ENCODE assay signal across 19 mouse cellular contexts in the genomic region with DNA sequence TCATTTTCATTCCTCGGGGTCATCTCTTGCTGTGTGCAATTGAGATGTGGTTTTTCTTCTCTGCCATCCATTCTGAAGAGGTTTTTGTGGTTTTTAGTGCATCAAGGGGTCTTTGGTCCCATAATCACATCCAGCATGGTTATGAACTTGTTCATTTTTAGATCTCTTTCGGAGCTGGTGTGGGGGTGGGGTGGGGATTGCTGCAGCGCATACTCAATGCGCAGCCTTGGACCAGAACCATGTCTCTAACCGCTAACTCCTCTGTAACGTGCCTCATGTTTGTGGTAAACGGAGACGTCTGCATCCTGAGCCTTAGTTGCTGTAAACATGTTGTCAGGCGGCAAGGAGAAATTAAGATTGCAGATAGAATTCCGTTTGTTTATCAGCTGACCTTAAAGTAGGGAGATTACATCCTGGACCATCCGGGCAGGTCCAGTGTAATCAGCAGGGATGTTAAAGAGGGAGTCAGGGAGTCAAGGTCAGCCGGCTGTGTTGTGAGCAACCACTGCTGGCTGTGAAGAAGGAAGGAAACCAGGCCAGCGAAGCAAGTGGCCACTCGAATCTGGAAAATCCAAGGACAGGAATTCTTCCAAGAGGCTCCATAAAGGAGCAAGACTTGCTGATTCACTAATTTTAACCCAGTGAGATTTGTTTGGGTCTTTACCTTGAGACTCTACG. TPM values are rescaled to one million over a fixed set of nuclear protein-coding genes. Genes with fewer than 3 reads are reported as not detected.
DNase-seq lines count a peak whose midpoint lies in the region; ATAC-seq and TF ChIP-seq lines count a peak whose summit lies in the region.
"Had no signal": no experiment of that assay in that cellular context is flagged by ENCODE, and none has a peak within 500 bp of the region (broad histone marks: within the 10 kb centered on the region; RNA-seq: fewer than 3 reads in every experiment).

No protein-coding gene starts in this region.

- peak; percentile 74 for DNase-seq in heart, embryonic 10.5 days (ENCODE audit: low spot score)
- DNase-seq in heart, postnatal 14 days: no peak
- DNase-seq in induced T-regulatory cell, adult 2 months (ENCODE audit: low read depth): peak; percentile 15
- DNase-seq in gastrocnemius, postnatal 4 days (ENCODE audit: low spot score in 2 of 2): no peak
- DNase-seq: cerebellum, adult 2 months; gastrocnemius, postnatal 10 days; kidney, adult 11 months; layer of hippocampus, postnatal 36 days; midbrain, embryonic 14.5 days; right cerebral cortex, adult 18-20 months had no signal

- no peak for TF ChIP-seq CTCF in ES-Bruce4 (IDR thresholded peaks at IDR 0.05; ENCODE audit: low read depth, low read length)

- H3K27ac ChIP-seq in heart, embryonic 10.5 days: peak overlapping the region; percentile 65
- 0 out of 2 replicates have a peak overlapping the region, but pooled peaks have one; percentile 11 for H3K27ac ChIP-seq in intestine, embryonic 16.5 days (ENCODE audit: low read length)
- H3K27ac ChIP-seq in intestine, embryonic 15.5 days: no peak overlapping the region
- peak overlapping the region; percentile 68; the same call in 1 of the 2 replicates for H3K27ac ChIP-seq in ES-Bruce4 (ENCODE audit: insufficient read depth, low read length)
- H3K27ac ChIP-seq: hindbrain, embryonic 12.5 days; kidney, postnatal 0 days; limb, embryonic 15.5 days; neural tube, embryonic 15.5 days had no signal

- intact Hi-C loops in heart, postnatal 14 days (cut with DNase I): no loop called here

- 52% methylated on average over 15 of the region's 15 CpGs for WGBS in heart, embryonic 10.5 days
- 66% methylated on average over 15 of the region's 15 CpGs for WGBS in intestine, embryonic 16.5 days
- WGBS in intestine, embryonic 15.5 days: 58% methylated on average over 15 of the region's 15 CpGs

- peaks cover 45% of the 10 kb centered on the region for H3K4me1 ChIP-seq in heart, embryonic 10.5 days
- H3K4me1 ChIP-seq in intestine, embryonic 16.5 days (ENCODE audit: control insufficient read depth, insufficient read depth, low read length): peaks cover 28% of the 10 kb centered on the region
- H3K4me1 ChIP-seq in intestine, embryonic 15.5 days (replicated peaks): peaks cover 21% of the 10 kb centered on the region
- peaks cover 7% of the 10 kb centered on the region for H3K4me1 ChIP-seq in ES-Bruce4 (ENCODE audit: control insufficient read depth, insufficient read depth, low read length)

- no peak overlapping the region for H3K4me3 ChIP-seq in heart, embryonic 10.5 days
- H3K4me3 ChIP-seq in intestine, embryonic 16.5 days (ENCODE audit: low read length): no peak overlapping the region
- H3K4me3 ChIP-seq in intestine, embryonic 15.5 days (replicated peaks): no peak overlapping the region
- H3K4me3 ChIP-seq in ES-Bruce4 (ENCODE audit: low read depth, low read length): no peak overlapping the region
- H3K4me3 ChIP-seq: hindbrain, embryonic 12.5 days; limb, embryonic 15.5 days; myocyte; neural tube, embryonic 15.5 days had no signal

- H3K36me3 ChIP-seq in heart, embryonic 10.5 days: no peaks in the 10 kb centered on the region
- H3K36me3 ChIP-seq in intestine, embryonic 16.5 days (ENCODE audit: control insufficient read depth, insufficient read depth, low read length): no peaks in the 10 kb centered on the region
- no peaks in the 10 kb centered on the region for H3K36me3 ChIP-seq in intestine, embryonic 15.5 days
- H3K36me3 ChIP-seq in ES-Bruce4 (ENCODE audit: control insufficient read depth, insufficient read depth, low read length, poor library complexity, severe bottlenecking): no peaks in the 10 kb centered on the region
- H3K36me3 ChIP-seq: hindbrain, embryonic 12.5 days; limb, embryonic 15.5 days; neural tube, embryonic 15.5 days had no signal

- H3K27me3 ChIP-seq in heart, embryonic 10.5 days (ENCODE audit: insufficient read depth, poor library complexity, severe bottlenecking): no peaks in the 10 kb centered on the region
- H3K27me3 ChIP-seq in intestine, embryonic 16.5 days (replicated peaks; ENCODE audit: control insufficient read depth, insufficient read depth, low read length): no peaks in the 10 kb centered on the region
- H3K27me3 ChIP-seq in intestine, embryonic 15.5 days (replicated peaks): no peaks in the 10 kb centered on the region
- H3K27me3 ChIP-seq in ES-Bruce4 (ENCODE audit: control insufficient read depth, insufficient read depth, low read length, poor library complexity, severe bottlenecking): no peaks in the 10 kb centered on the region
- H3K27me3 ChIP-seq: hindbrain, embryonic 12.5 days; limb, embryonic 15.5 days; neural tube, embryonic 15.5 days had no signal

- H3K4me2 ChIP-seq in intestine, embryonic 16.5 days (ENCODE audit: low read depth, low read length): no peak overlapping the region
- no peak overlapping the region for H3K4me2 ChIP-seq in intestine, embryonic 15.5 days (replicated peaks)
- H3K4me2 ChIP-seq: hindbrain, embryonic 12.5 days; limb, embryonic 15.5 days; neural tube, embryonic 15.5 days had no signal

- no peak for TF ChIP-seq POLR2A in ES-Bruce4 (IDR thresholded peaks at IDR 0.05; ENCODE audit: insufficient read depth, low read length)

- TF ChIP-seq EP300 in ES-Bruce4 (IDR thresholded peaks at IDR 0.05; ENCODE audit: insufficient read depth, low read depth, low read length): no peak

- H3K9me3 ChIP-seq in heart, embryonic 10.5 days: no peaks in the 10 kb centered on the region
- no peaks in the 10 kb centered on the region for H3K9me3 ChIP-seq in intestine, embryonic 16.5 days (ENCODE audit: control insufficient read depth, low read length)
- no peaks in the 10 kb centered on the region for H3K9me3 ChIP-seq in intestine, embryonic 15.5 days
- H3K9me3 ChIP-seq in ES-Bruce4 (replicated peaks; ENCODE audit: control insufficient read depth, insufficient read depth, low read length, poor library complexity, severe bottlenecking): no peaks in the 10 kb centered on the region
- H3K9me3 ChIP-seq: hindbrain, embryonic 12.5 days; limb, embryonic 15.5 days; neural tube, embryonic 15.5 days had no signal

- ATAC-seq in intestine, embryonic 16.5 days: no peak
- no peak for ATAC-seq in intestine, embryonic 15.5 days

- H3K9ac ChIP-seq in intestine, embryonic 16.5 days (ENCODE audit: low read depth, low read length): no peak overlapping the region
- H3K9ac ChIP-seq in intestine, embryonic 15.5 days: no peak overlapping the region
- no peak overlapping the region for H3K9ac ChIP-seq in ES-Bruce4 (ENCODE audit: low read depth, poor library complexity, severe bottlenecking)
- H3K9ac ChIP-seq: hindbrain, embryonic 12.5 days; limb, embryonic 15.5 days; neural tube, embryonic 15.5 days had no signal

RNA-seq across cellular contexts. Expression of a gene that starts 4.5 kb away (rescaled TPM):
- 20.2 and 22.3 TPM in 2 replicates for polyA plus RNA-seq in heart, embryonic 10.5 days (2016; fragmentation: Nextera tagmentation; extraction: Ambion mirVana)
- 10 to 100 TPM; 10.3 to 13.9 TPM for total RNA-seq in heart, postnatal 14 days (2021)
- polyA plus RNA-seq in intestine, embryonic 16.5 days (2015; fragmentation: Nextera tagmentation; extraction: Ambion mirVana): 16.6 and 17.8 TPM in 2 replicates
- polyA plus RNA-seq in intestine, embryonic 15.5 days (2015; fragmentation: Nextera tagmentation; extraction: Ambion mirVana): 18.2 and 18.9 TPM in 2 replicates
- 18.8 and 22.7 TPM in 2 replicates for polyA plus RNA-seq in ES-Bruce4 (2011; ENCODE audit: insufficient read depth, insufficient read length, low read depth, missing spikeins)
- 10 to 100 TPM; 14.2 to 15.2 TPM for total RNA-seq in gastrocnemius, postnatal 4 days (2021)

RNA-seq across cellular contexts. Expression of a gene that starts 10.0 kb away (rescaled TPM):
- polyA plus RNA-seq in heart, embryonic 10.5 days (2016; fragmentation: Nextera tagmentation; extraction: Ambion mirVana): 7.8 and 8.2 TPM in 2 replicates
- 1 to 10 TPM; 6.0 to 7.8 TPM for total RNA-seq in heart, postnatal 14 days (2021)
- 6.6 and 7.3 TPM in 2 replicates for polyA plus RNA-seq in intestine, embryonic 16.5 days (2015; fragmentation: Nextera tagmentation; extraction: Ambion mirVana)
- 5.2 and 8.9 TPM in 2 replicates for polyA plus RNA-seq in intestine, embryonic 15.5 days (2015; fragmentation: Nextera tagmentation; extraction: Ambion mirVana)
- polyA plus RNA-seq in ES-Bruce4 (2011; ENCODE audit: insufficient read depth, insufficient read length, low read depth, missing spikeins): 1.9 and 2.4 TPM in 2 replicates
- total RNA-seq in gastrocnemius, postnatal 4 days (2021): 10 to 100 TPM; 13.4 to 15.1 TPM
- total RNA-seq: common myeloid progenitor, adult 5-6 weeks had no signal

RNA-seq across cellular contexts. Expression of a gene that starts 10.6 kb away (rescaled TPM):
- polyA plus RNA-seq in heart, embryonic 10.5 days (2016; fragmentation: Nextera tagmentation; extraction: Ambion mirVana): 103 and 107 TPM in 2 replicates
- total RNA-seq in heart, postnatal 14 days (2021): 100 to 1,000 TPM; 166 to 172 TPM
- 38.7 and 42.7 TPM in 2 replicates for polyA plus RNA-seq in intestine, embryonic 16.5 days (2015; fragmentation: Nextera tagmentation; extraction: Ambion mirVana)
- polyA plus RNA-seq in intestine, embryonic 15.5 days (2015; fragmentation: Nextera tagmentation; extraction: Ambion mirVana): 70.3 and 70.5 TPM in 2 replicates
- 32.6 and 32.9 TPM in 2 replicates for polyA plus RNA-seq in ES-Bruce4 (2011; ENCODE audit: insufficient read depth, insufficient read length, low read depth, missing spikeins)
- total RNA-seq in gastrocnemius, postnatal 4 days (2021): 100 to 1,000 TPM; 203 to 213 TPM

RNA-seq across cellular contexts. Expression of a gene that starts 29.2 kb away (rescaled TPM):
- 20.0 and 29.8 TPM in 2 replicates for polyA plus RNA-seq in heart, embryonic 10.5 days (2016; fragmentation: Nextera tagmentation; extraction: Ambion mirVana)
- total RNA-seq in heart, postnatal 14 days (2021): 100 to 1,000 TPM; 172 to 178 TPM
- polyA plus RNA-seq in intestine, embryonic 16.5 days (2015; fragmentation: Nextera tagmentation; extraction: Ambion mirVana): 7.6 and 9.8 TPM in 2 replicates
- polyA plus RNA-seq in intestine, embryonic 15.5 days (2015; fragmentation: Nextera tagmentation; extraction: Ambion mirVana): 13.4 and 14.1 TPM in 2 replicates
- 6.6 and 7.4 TPM in 2 replicates for polyA plus RNA-seq in ES-Bruce4 (2011; ENCODE audit: insufficient read depth, insufficient read length, low read depth, missing spikeins)
- 10 to 100 TPM; 18.5 to 23.6 TPM for total RNA-seq in gastrocnemius, postnatal 4 days (2021)

RNA-seq across cellular contexts. Expression of a gene that starts 37.5 kb away (rescaled TPM):
- polyA plus RNA-seq in heart, embryonic 10.5 days (2016; fragmentation: Nextera tagmentation; extraction: Ambion mirVana): 0.36 and 0.39 TPM in 2 replicates
- under 1 TPM; 0.26 to 0.88 TPM for total RNA-seq in heart, postnatal 14 days (2021)
- polyA plus RNA-seq in intestine, embryonic 16.5 days (2015; fragmentation: Nextera tagmentation; extraction: Ambion mirVana): 1.5 and 1.9 TPM in 2 replicates
- 2.2 and 2.4 TPM in 2 replicates for polyA plus RNA-seq in intestine, embryonic 15.5 days (2015; fragmentation: Nextera tagmentation; extraction: Ambion mirVana)
- polyA plus RNA-seq in ES-Bruce4 (2011; ENCODE audit: insufficient read depth, insufficient read length, low read depth, missing spikeins): 0.27 and 0.53 TPM in 2 replicates
- total RNA-seq in gastrocnemius, postnatal 4 days (2021): under 1 TPM; 0.78 to 0.93 TPM

Comparison
In these comparisons a context has a peak if more than half of its experiments do, and no peak if none do; other contexts are left out.
1. DNase-seq: peak in heart, embryonic 10.5 days (single experiment) and induced T-regulatory cell, adult 2 months (single experiment); none in heart, postnatal 14 days (0 of 2) and gastrocnemius, postnatal 4 days (0 of 2).